Mouse (Mus musculus) layer of hippocampus, postnatal 10 days (tissue): ENCODE results near the gene Prrx2. TPM values are rescaled to one million over a fixed set of nuclear protein-coding genes. Genes with fewer than 3 reads are reported as not detected.
A peak's percentile ranks its signal among the peaks of the same experiment; 100 is the strongest.

Experiments
- DNase-seq, 2 experiments: peaks; one replicate each; pipeline ENCODE4 v3.0.0; 2021; ENCODE audit warnings: low spot score in 2 of 2
- total RNA-seq, 2 experiments: library from RNA; stranded (reverse); gene quantifications; 2 replicates each; pipeline ENCODE4 v1.2.3; 2021

Prrx2 gene
- total RNA-seq, 2 experiments from 2014 or later: 2.5 to 3.9 TPM

DNA sequence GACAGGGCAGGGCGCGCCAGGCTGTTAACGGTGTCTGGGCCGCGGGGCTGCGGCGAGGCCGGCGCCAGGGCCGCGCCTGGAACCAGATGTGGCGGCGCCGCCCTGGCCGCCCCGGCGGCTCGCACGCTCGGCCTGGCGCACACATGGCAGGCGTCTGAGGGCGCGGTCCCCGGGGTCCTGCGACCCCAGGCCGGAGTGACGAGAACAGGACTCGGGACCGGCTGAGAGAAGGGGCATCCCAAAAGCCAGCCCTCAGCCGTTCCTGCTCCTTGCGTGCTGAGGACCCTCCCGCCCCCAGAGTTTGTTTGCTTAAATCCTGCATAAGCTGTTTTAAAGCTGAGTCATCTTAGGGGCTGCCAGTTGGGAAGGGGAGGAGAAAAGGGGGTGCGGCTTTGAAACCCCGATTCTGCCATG is 30.2 kb downstream of the Prrx2 start:
- no peak for DNase-seq

DNA sequence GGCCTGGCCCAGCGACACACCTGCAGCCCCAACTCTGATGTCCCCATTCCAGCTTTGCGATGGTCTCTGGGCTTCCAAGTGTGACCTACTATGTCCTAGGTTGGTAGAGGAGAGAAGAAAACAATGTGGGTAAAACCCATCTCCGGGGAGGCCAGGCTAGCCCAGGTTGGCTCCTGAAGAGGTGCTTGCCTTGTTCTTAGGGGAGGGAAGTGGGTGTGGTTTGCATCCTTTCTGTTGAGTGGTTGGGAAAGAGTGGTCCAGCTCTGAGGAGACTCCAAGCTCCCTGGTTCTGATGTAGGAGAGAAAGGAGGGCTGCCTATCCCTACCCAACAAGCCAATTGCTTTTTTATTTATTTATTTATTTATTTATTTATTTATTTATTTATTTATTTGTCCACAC is 30.7 kb downstream of the Prrx2 start:
- no peak for DNase-seq

- peak; percentile 45 to 54 for DNase-seq
Observed at GRCm38 (mm10) chr2:30870863-30871262, 36.1 kb downstream of the Prrx2 start.

- no peak for DNase-seq
Observed at GRCm38 (mm10) chr2:30872669-30873068, 37.9 kb downstream of the Prrx2 start.

- no peak for DNase-seq
Observed at GRCm38 (mm10) chr2:30874445-30874844, 39.7 kb downstream of the Prrx2 start.

- DNase-seq: no peak
Observed at GRCm38 (mm10) chr2:30875096-30875495, 40.3 kb downstream of the Prrx2 start.

DNA sequence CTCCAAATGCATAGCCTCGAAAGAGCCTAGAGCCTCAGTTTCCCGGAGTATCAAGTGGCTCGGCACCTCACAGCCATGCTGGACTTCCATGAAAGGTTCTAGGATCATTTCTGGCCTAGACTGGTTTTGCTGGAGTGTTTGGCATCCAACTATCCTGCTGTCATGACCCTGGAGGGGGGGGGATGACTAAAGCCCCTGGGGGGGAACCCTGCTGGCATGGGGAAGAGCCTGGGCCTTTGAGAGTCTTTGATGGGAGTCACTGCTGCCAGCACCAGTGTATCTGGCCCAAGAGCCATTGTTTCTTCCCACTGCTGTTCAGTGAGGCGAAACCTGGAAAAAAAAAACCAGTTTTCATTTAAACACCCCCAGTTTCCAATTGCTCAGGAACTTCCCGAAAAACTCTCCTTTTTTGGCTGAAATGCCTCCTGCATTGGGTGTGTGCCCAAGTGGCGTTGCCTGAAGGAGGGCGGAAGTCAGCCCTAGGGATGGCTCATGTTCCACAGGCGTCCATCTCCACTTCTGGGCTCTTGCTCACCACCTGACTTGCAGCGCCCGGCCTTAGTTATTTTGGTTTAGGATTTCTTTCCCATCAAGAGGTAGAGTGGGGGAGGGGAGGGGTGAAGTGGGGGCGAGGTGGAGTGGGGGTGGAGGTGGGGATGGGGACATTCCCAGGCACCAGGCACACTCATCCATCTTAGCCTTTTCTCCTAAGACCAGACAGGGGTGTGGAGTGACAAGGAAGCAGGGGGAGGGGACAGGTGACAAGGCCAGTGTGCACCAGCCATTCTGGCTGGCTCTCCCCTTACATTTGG is 41.1 kb downstream of the Prrx2 start:
- DNase-seq: peak in 1 of 2 experiments; percentile 38

DNA sequence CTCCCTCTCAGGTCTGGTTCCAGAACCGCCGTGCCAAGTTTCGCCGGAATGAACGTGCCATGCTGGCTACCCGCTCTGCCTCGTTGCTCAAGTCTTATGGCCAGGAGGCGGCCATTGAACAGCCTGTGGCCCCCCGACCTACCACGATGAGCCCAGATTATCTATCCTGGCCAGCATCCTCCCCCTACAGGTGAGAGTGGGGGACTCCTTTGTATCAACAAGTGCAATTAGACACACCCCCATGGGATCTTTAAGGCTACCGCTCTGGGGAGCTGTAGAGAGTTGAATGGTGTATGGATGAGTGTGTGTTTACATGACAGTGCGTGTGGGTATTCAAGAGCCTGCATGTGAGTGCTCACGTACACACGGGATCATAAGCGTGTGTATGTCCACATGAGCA is 44.7 kb downstream of the Prrx2 start:
- no peak for DNase-seq

DNA sequence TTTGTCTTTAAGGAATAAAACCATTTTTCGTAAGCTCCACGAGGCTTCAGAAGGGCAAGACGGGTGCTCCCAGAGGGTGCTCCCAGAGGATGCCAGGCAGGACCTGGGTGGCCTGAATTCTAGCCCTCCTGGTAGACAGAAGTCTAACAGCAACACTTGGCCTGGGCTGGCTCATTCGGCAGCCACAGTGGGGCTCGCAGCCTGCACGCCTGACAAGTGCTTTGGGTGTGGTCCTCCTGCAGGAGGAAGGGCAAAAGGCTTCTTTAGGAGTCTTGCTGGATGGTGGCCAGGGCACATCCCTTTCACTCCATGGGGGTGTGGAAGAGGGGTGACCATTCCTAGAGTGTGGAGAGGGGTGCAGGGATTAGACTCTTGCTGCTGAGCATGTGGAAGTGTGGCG is 46.4 kb downstream of the Prrx2 start:
- no peak for DNase-seq

- DNase-seq: no peak
Observed at GRCm38 (mm10) chr2:30884852-30885373, 50.1 kb downstream of the Prrx2 start.

GRCm38 (mm10) chr2:30885453-30886163 is 50.8 kb downstream of the Prrx2 start:
- peak; percentile 60 to 73 for DNase-seq

DNA sequence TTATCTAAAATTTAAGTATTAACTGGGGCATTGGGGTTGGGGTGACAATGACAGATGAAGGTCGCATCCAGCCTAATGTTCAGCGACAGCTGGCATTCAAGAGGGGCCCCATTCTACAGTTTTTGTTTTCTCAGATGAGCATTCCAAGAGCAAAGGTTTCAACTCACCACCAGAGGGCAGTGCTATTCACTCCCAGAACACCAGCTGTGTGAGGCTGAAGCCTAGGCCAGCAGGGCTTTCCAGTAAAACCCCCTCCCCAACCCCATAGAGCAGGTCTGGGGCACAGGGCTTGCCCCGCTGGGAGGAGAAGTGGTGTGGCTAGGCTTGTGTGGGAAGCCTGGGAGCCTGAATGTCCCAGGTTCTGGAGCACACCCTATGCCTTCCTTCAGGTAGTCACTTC is 56.2 kb downstream of the Prrx2 start:
- DNase-seq: peak; percentile 59 to 66

GRCm38 (mm10) chr2:30893399-30893798 is 58.6 kb downstream of the Prrx2 start:
- DNase-seq: no peak

GRCm38 (mm10) chr2:30893946-30894345 is 59.2 kb downstream of the Prrx2 start:
- no peak for DNase-seq

- DNase-seq: no peak
Observed at GRCm38 (mm10) chr2:30897291-30897690, 62.5 kb downstream of the Prrx2 start.

GRCm38 (mm10) chr2:30899397-30900069 is 64.8 kb downstream of the Prrx2 start:
- no peak for DNase-seq

GRCm38 (mm10) chr2:30901646-30902160 is 66.9 kb downstream of the Prrx2 start:
- no peak for DNase-seq

DNA sequence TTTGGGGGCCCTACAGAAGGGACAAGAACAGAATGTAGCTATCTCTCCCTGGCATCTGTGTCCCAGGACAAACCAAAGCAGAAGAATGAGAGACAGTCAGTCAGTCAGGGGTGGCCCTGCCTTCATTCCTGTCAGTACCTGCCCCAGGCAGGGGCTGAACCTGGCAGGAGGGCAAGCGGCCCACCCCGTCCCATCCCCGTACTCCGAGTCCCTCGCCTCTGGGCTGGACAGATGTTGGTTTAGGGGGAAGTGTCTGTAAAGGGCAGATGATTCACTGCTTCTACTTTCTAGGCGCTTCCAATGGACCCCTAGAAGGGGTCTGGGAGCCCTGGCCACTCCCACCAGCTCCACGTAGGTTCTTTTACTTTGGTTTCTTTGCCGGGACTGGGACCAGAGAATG is 67.5 kb downstream of the Prrx2 start:
- no peak for DNase-seq

- DNase-seq: no peak
Observed at GRCm38 (mm10) chr2:30902726-30903722, 68.3 kb downstream of the Prrx2 start.

DNA sequence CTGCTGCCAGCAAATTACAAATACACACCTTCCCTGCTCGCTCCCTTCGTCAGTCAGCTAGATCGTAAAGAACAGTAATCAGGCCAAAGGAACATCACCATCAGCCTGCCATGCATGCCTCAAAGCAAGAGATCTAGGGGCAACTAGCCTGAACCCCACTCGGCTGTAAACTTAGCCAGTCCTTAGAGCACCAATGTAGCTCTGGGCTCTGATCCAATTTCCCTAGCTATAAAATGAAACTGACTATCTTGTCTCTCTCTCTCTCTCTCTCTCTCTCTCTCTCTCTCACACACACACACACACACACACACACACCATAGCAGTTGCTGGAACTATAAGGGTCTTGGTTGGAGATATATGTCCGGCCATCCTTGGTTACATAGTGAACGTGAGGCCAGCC is 69.5 kb downstream of the Prrx2 start:
- DNase-seq: no peak
